Mouse (Mus musculus) lung, adult 2 months (tissue): ENCODE measurements around the gene Cpa3. TPM values are rescaled to one million over a fixed set of nuclear protein-coding genes. Genes with fewer than 3 reads are reported as not detected.

Experiments
- DNase-seq: peaks from one replicate; pipeline ENCODE4 v3.0.0; 2022
- H3K4me1 ChIP-seq: fragments of 200-500 bp; 2 replicates; pipeline ENCODE4 v1.6.1; 2011; ENCODE audit warnings: low read length; ENCODE audit not compliant: control insufficient read depth, insufficient read depth
- H3K4me3 ChIP-seq: fragments of 200-500 bp; replicated peaks from 2 replicates; pipeline ENCODE3; 2011; ENCODE audit warnings: low read depth, mild to moderate bottlenecking, control low read depth, low read length; ENCODE audit errors: extremely low read depth
- CTCF ChIP-seq: fragments of 200-500 bp; IDR thresholded peaks from 2 replicates; pipeline ENCODE4 v1.5.1; 2011; ENCODE audit warnings: mild to moderate bottlenecking, low read length, control low read depth; ENCODE audit not compliant: insufficient read depth
- POLR2A ChIP-seq: fragments of 200-500 bp; IDR thresholded peaks from 2 replicates; pipeline ENCODE4 v1.6.1; 2011; ENCODE audit warnings: low read depth, mild to moderate bottlenecking, control low read depth, low read length, borderline replicate concordance; ENCODE audit errors: extremely low read depth
- WGBS: fragments of 180-500 bp; shearing (Covaris S2); methylation state at CpG from one replicate; pipeline ENCODE4 v1.1.7; 2018; 5-methylcytosine and 5-hydroxymethylcytosine counted together
- polyA plus RNA-seq: library from polyadenylated mRNA; depleted of rRNA; stranded (reverse); fragments of >200 nt; gene quantifications from 2 replicates; pipeline ENCODE4 v1.2.3, GENCODE M21; 2012; rRNA removed

Gene Cpa3
- polyA plus RNA-seq, 1 experiment = 0.65 TPM

DNA sequence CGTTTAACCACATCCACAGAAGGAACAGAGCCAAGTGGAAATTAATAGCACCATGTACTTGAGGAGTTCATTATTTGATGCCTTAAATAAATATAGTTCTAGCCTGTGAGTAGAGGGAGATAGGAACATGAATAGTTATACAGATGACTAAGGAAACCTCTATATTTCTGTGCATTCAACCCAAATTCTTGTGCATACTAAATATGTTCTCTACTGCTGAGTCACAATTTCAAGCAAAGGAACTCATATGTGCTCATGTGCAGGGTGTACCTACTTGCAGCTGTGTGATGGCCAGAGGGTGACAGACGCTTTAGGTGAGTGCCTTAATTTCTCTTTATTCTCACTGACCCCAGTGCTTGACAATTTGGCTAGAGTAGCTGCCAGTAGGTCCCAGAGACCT, 16.6 kb downstream of the Cpa3 start:
- TF ChIP-seq POLR2A (no peak), CTCF (no peak)
- Histone ChIP-seq H3K4me1 (no peaks in the 10 kb centered on the region), H3K4me3 (no peak overlapping the region)
- no peak for DNase-seq
- 58% methylated on average over 2 of the region's 2 CpGs for WGBS

GRCm38 (mm10) chr3:20222926-20223698, 18.9 kb downstream of the Cpa3 start:
- Histone ChIP-seq H3K4me3 (no peak overlapping the region), H3K4me1 (no peaks in the 10 kb centered on the region)
- DNase-seq = no peak
- TF ChIP-seq POLR2A (no peak), CTCF (no peak)
- WGBS = 68% methylated on average over 9 of the region's 9 CpGs

GRCm38 (mm10) chr3:20222136-20222535, 19.8 kb downstream of the Cpa3 start:
- 79% methylated on average over 3 of the region's 3 CpGs for WGBS
- H3K4me3 ChIP-seq = no peak overlapping the region
- no peaks in the 10 kb centered on the region for H3K4me1 ChIP-seq
- DNase-seq = no peak
- TF ChIP-seq CTCF (no peak), POLR2A (no peak)

DNA sequence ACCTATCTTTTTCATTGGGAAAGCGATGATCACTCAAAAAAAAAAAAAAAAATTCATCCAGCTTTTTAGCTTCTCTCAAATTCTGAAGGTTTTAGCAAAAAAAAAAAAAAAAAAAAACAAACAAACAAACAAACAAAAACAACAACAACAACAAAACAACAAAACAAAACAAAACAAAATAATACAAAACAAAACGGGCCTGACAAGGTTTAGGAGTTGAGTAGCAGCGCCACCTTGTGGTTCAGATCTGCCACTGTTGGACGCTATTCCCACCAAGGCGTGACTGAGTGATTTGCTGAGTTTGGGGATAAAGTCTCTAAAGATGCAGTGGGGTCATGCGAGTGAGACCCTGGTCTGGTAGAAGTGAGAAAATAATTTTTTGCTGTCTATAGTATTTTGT, 43.1 kb downstream of the Cpa3 start:
- TF ChIP-seq CTCF (peak; percentile 95), POLR2A (no peak)
- H3K4me3 ChIP-seq = no peak overlapping the region
- DNase-seq = peak; percentile 41
- 27% methylated on average over 6 of the region's 6 CpGs for WGBS
- no peaks in the 10 kb centered on the region; the same call in 1 of the 2 replicates for H3K4me1 ChIP-seq

GRCm38 (mm10) chr3:20197878-20198277, 44.1 kb downstream of the Cpa3 start:
- Histone ChIP-seq H3K4me1 (no peaks in the 10 kb centered on the region; the same call in 1 of the 2 replicates), H3K4me3 (no peak overlapping the region)
- WGBS = 42% methylated on average over 10 of the region's 10 CpGs
- TF ChIP-seq CTCF (no peak), POLR2A (no peak)
- DNase-seq = peak; percentile 2

DNA sequence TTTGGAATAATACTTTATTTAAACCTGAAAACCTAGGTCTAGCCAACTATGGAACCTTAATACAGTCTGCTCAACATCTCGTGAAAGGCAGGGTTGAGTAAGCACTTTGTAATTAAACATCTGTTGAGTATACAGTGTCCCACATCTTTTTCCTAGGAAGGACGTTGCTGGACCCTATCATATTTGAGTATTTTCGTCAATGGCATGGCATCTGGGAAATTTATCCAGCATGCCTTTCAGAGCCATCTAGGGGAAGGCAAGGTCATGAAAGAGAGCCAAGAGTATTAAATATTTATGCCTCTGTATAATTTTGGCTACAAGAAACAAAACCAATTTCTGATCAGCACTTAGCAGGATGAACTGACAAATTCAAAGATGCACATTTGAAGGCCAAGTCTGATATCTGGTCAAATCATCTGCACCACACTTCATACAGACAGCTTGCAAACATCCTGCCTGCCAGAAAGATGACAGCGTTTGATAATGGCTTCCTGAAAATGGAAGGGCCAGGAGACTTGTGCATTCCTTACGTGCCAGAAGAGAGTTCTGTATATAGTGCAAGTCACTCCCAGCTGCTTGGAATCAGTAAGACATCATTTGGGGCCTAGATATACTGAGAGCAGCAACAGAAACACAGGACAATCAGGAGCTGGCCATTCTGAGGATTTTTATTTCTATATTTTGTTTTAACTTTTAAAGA, 52.9 kb downstream of the Cpa3 start:
- TF ChIP-seq CTCF (no peak), POLR2A (no peak)
- Histone ChIP-seq H3K4me1 (no peaks in the 10 kb centered on the region), H3K4me3 (no peak overlapping the region)
- 22% methylated on average over 5 of the region's 5 CpGs for WGBS
- no peak for DNase-seq

DNA sequence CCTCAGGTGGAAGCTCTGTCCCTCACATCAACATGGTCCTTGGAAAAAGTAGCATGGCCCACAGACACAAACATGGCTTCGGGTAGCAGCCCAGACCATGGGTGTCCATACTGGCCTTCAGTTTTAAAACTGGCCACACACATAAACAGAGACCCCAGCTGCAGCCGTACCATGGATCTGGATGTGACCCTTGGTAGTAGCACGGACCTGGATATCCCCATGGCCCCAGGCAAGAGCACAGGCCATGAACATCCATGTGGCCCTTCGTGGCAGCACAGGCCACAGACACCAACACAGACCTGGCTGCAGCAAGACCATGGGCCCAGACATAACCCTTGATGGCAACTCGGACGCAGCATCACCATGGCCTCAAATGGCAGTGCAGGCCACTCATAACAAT, 69.6 kb downstream of the Cpa3 start:
- TF ChIP-seq CTCF (no peak), POLR2A (no peak)
- H3K4me1 ChIP-seq = no peaks in the 10 kb centered on the region
- H3K4me3 ChIP-seq = no peak overlapping the region
- WGBS = 93% methylated on average over 6 of the region's 6 CpGs
- no peak for DNase-seq

DNA sequence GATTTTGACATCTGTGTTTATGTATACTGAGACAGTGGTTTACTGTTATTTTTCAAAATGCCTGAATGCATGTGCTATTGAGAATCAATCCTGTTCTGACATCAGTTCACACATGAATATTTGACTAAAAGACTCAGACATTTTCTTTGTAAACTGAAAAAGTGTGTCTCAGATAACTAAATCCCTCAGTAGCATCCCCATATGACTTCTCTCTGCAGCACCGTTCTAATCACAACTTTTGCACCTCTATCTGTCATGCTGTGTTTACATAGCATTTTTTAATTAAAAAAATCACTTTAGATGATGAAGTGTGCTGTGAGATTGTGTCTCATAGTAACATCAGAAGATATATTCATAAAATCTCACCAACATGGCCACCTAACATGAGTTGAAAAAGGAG, 74.5 kb downstream of the Cpa3 start:
- Histone ChIP-seq H3K4me3 (no peak overlapping the region), H3K4me1 (no peaks in the 10 kb centered on the region)
- DNase-seq = no peak
- 43% methylated on average over 1 of the region's 1 CpGs for WGBS
- TF ChIP-seq CTCF (no peak), POLR2A (no peak)

Other genes starting within 250 kb of the Cpa3 start
- 19.5 and 46.7 TPM in 2 replicates for gene Hps3, start 206.9 kb downstream of the Cpa3 start, polyA plus RNA-seq
- 3.0 and 4.8 TPM in 2 replicates for gene Hltf, start 184.4 kb downstream of the Cpa3 start, polyA plus RNA-seq
- 52.8 and 99.0 TPM in 2 replicates for gene Gyg, start 86.9 kb downstream of the Cpa3 start, polyA plus RNA-seq
- gene Cpb1, start 33.6 kb upstream of the Cpa3 start, polyA plus RNA-seq = 0.19 and 0.66 TPM in 2 replicates
- 0.41 and 0.51 TPM in 2 replicates for gene Agtr1b, start 125.0 kb upstream of the Cpa3 start, polyA plus RNA-seq